Comparison of ENCODE assay signal across 8 mouse cellular contexts in genomic region chr9:110685591-110685990, GRCm38 (mm10). TPM values are rescaled to one million over a fixed set of nuclear protein-coding genes. Genes with fewer than 3 reads are reported as not detected.
A peak's percentile ranks its signal among the peaks of the same experiment; 100 is the strongest.
DNase-seq lines count a peak whose midpoint lies in the region; ATAC-seq lines count a peak whose summit lies in the region.

No protein-coding gene starts in this region.

- H3K9ac ChIP-seq in heart, embryonic 15.5 days = no peak overlapping the region; the same call in 1 of the 2 replicates
- H3K9ac ChIP-seq in stomach, embryonic 15.5 days = no peak overlapping the region

- no peaks in the 10 kb centered on the region for H3K36me3 ChIP-seq in heart, embryonic 15.5 days
- H3K36me3 ChIP-seq in stomach, embryonic 15.5 days = no peaks in the 10 kb centered on the region

- ATAC-seq in heart, embryonic 15.5 days (replicated peaks; ENCODE audit: insufficient number of reproducible peaks, insufficient read depth, low FRiP score, low read depth) = no peak
- peak; percentile 39; the same call in 1 of the 2 replicates for ATAC-seq in stomach, embryonic 15.5 days (ENCODE audit: insufficient read depth, low FRiP score, low read depth)

- WGBS in heart, embryonic 15.5 days = 68% methylated on average over 5 of the region's 5 CpGs
- WGBS in stomach, embryonic 15.5 days = 59% methylated on average over 5 of the region's 5 CpGs

- no peak overlapping the region for H3K4me3 ChIP-seq in heart, embryonic 15.5 days
- no peak overlapping the region for H3K4me3 ChIP-seq in stomach, embryonic 15.5 days (replicated peaks)

- no peaks in the 10 kb centered on the region for H3K27me3 ChIP-seq in heart, embryonic 15.5 days
- no peaks in the 10 kb centered on the region for H3K27me3 ChIP-seq in stomach, embryonic 15.5 days (replicated peaks)

- no peaks in the 10 kb centered on the region for H3K9me3 ChIP-seq in heart, embryonic 15.5 days (replicated peaks)
- no peaks in the 10 kb centered on the region for H3K9me3 ChIP-seq in stomach, embryonic 15.5 days

- H3K27ac ChIP-seq in heart, embryonic 15.5 days = peak overlapping the region; percentile 99
- H3K27ac ChIP-seq in stomach, embryonic 15.5 days = peak overlapping the region; percentile 98

- H3K4me1 ChIP-seq in heart, embryonic 15.5 days (replicated peaks) = peaks cover 64% of the 10 kb centered on the region
- peaks cover 29% of the 10 kb centered on the region for H3K4me1 ChIP-seq in stomach, embryonic 15.5 days

- no peak for DNase-seq in heart, adult 8-10 months (ENCODE audit: low spot score)
- DNase-seq in urinary bladder, adult 18-20 months (ENCODE audit: low spot score in 2 of 2) = peak; percentile 33 to 64
- DNase-seq in urinary bladder, postnatal 10 days (ENCODE audit: low spot score) = no peak
- DNase-seq in induced T-regulatory cell, adult 2 months (ENCODE audit: low read depth) = peak; percentile 58
- no peak for DNase-seq in spleen, postnatal 36 days (ENCODE audit: low spot score in 2 of 2)
- DNase-seq in spleen, postnatal 14 days (ENCODE audit: low spot score in 2 of 2) = no peak

- no peak overlapping the region for H3K4me2 ChIP-seq in heart, embryonic 15.5 days
- no peak overlapping the region for H3K4me2 ChIP-seq in stomach, embryonic 15.5 days

RNA-seq across cellular contexts. Expression of gene Ccdc12, which starts 29.3 kb away (rescaled TPM):
- polyA plus RNA-seq in heart, embryonic 15.5 days (2015; fragmentation: Nextera tagmentation; extraction: Ambion mirVana) = 130 and 138 TPM in 2 replicates
- 10 to 100 TPM; 56.2 to 69.2 (median 65.3) TPM for total RNA-seq in heart, adult 8-10 months (2022)
- polyA plus RNA-seq in stomach, embryonic 15.5 days (2015; fragmentation: Nextera tagmentation; extraction: Ambion mirVana) = 146 and 160 TPM in 2 replicates

RNA-seq across cellular contexts. Expression of gene Nbeal2, which starts 31.6 kb away (rescaled TPM):
- 1.8 and 4.2 TPM in 2 replicates for polyA plus RNA-seq in heart, embryonic 15.5 days (2015; fragmentation: Nextera tagmentation; extraction: Ambion mirVana)
- total RNA-seq in heart, adult 8-10 months (2022) = 10 to 100 TPM in 1 of 4 experiments, 1 to 10 TPM in 3; 5.8 to 10.8 (median 8.5) TPM
- 6.2 and 6.9 TPM in 2 replicates for polyA plus RNA-seq in stomach, embryonic 15.5 days (2015; fragmentation: Nextera tagmentation; extraction: Ambion mirVana)

RNA-seq across cellular contexts. Expression of gene Myl3, which starts 56.1 kb away (rescaled TPM):
- polyA plus RNA-seq in heart, embryonic 15.5 days (2015; fragmentation: Nextera tagmentation; extraction: Ambion mirVana) = 3,797 and 4,490 TPM in 2 replicates
- over 10,000 TPM; 10,766 to 11,632 (median 11,251) TPM for total RNA-seq in heart, adult 8-10 months (2022)
- polyA plus RNA-seq in stomach, embryonic 15.5 days (2015; fragmentation: Nextera tagmentation; extraction: Ambion mirVana) = 2.6 and 2.7 TPM in 2 replicates

Comparison
In these comparisons a context has a peak if more than half of its experiments do, and no peak if none do; other contexts are left out.
1. DNase-seq: peak in urinary bladder, adult 18-20 months (2 of 2) and induced T-regulatory cell, adult 2 months (single experiment); none in heart, adult 8-10 months (single experiment), urinary bladder, postnatal 10 days (single experiment), spleen, postnatal 36 days (0 of 2) and spleen, postnatal 14 days (0 of 2).
2. RNA of gene Myl3, which starts 56.1 kb away (polyA plus RNA-seq): 3,797 to 4,490 TPM in heart, embryonic 15.5 days; 2.6 to 2.7 TPM in stomach, embryonic 15.5 days; every median in the first group is over 1,000 times any median in the second.